Mouse (Mus musculus) cortical plate, adult 2 months (tissue): ENCODE measurements around the gene Hist1h2bg.
A peak's percentile ranks its signal among the peaks of the same experiment; 100 is the strongest.

Source experiments
- CTCF ChIP-seq: fragments of 200-500 bp; IDR thresholded peaks from 2 replicates; pipeline ENCODE4 v1.5.1; 2011; ENCODE audit warnings: mild to moderate bottlenecking, control low read depth, low read length; ENCODE audit not compliant: insufficient read depth; ENCODE audit errors: extremely low read depth
- POLR2A ChIP-seq: fragments of 200-500 bp; IDR thresholded peaks from 2 replicates; pipeline ENCODE4 v1.6.1; 2011; ENCODE audit warnings: mild to moderate bottlenecking, low read length, control low read depth; ENCODE audit not compliant: insufficient read depth; ENCODE audit errors: extremely low read depth

DNA sequence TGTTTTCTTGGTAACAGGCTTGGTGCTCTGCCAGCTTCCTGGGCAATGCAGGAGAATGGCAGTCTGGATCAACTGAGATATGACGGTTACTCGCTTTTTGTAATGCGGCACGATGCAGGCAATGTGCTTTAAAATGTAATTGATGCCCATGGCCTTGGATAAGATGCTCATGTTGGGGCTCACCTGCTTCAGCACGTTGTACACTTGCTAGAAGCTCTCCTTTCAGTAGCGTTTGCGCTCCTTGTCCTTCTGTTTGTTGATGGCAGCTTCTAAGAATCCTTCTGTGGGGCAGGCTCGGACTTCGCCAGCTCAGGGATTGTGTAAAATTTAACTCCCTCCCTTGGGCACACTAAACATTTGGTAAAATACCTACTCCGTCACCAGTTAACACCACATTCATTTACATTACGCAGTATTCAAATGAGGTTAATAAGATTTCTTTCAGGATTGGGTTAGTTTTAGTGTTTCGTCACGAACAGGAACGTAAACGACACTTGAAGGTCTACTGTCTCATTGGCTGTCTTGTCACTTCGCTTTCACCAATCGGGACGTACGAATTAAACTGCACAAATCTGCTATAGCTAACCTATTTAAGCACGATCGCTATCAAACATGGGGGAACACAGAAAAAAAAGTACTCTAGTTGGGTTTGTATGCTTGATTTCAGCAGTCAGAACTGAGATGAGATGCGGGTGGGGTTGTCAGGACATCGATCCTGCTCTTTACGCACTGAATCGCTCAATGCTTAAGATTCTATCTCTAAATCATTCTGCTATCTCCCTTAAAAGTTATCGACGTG is 49.7 kb downstream of the Hist1h2bg start, which contains the start of gene Hist1h2be:
- TF ChIP-seq POLR2A (peak; percentile 26), CTCF (no peak)
